Mouse (Mus musculus) urinary bladder, postnatal 14 days (tissue): ENCODE results near the gene Adcy1.
"Not testable (repeated sequence)": the region's sequence is repeated elsewhere in the genome, so short reads cannot be mapped to it uniquely, and the experiment has no call there.

ENCODE experiments used
- DNase-seq: peaks from one replicate; pipeline ENCODE4 v3.0.0; 2021; ENCODE audit warnings: low spot score

The Adcy1 gene

DNA sequence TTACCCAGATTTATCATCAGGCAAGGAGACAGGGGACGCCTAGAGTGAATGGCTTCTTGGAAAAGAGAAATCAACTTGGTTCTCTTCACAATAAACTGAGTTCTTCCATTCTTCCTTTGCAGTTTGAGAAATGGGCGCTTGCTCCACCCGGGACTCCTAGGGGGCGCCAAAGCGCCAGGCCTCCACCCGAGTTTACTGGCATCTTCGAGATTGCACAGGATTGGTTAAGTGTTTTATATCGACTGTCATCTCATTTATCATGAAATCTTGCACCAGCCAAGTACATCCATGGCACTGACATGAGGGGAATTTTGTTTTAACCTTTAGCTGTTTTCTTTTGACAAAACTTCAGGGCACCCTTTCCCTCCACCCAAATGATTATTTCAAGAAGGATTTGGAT lies 152.4 kb downstream of the Adcy1 start:
- peak; percentile 76 for DNase-seq

DNA sequence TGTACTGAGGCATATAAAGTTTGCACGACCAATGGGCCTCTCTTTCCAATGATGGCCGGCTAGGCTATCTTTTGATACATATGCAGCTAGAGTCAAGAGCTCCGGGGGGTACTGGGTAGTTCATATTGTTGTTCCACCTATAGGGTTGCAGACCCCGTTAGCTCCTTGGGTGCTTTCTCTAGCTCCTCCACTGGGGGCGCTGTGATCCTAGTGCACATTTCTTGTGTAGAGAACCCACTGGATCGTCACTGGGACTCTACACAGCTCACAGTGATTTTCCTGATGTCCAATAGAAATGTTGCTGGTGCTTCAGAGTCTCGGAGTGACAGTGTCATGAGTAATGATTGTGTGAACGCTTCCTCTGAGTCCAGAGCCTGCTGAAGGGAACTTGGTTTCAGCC lies 158.5 kb downstream of the Adcy1 start:
- DNase-seq: not testable (repeated sequence)

DNA sequence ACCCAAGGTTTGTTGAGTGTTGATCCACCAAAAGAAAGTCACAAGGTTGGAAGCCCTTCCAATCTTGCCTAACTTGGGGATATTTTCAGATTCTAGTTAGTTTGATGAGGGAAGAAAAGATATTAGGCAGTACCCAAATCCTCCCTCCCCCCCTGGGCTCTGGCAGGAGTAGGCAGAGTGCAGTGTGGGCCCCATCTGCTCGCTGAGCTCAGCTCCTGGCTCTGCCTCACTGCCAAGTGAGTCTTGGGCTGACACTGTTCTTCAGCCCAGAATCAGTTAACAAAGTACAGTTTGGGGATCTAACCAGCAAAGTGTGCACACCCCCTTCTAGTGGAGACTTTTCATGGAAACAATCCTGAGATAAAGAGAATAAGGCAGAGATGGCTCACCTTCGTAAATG lies 162.9 kb downstream of the Adcy1 start:
- DNase-seq: no peak

DNA sequence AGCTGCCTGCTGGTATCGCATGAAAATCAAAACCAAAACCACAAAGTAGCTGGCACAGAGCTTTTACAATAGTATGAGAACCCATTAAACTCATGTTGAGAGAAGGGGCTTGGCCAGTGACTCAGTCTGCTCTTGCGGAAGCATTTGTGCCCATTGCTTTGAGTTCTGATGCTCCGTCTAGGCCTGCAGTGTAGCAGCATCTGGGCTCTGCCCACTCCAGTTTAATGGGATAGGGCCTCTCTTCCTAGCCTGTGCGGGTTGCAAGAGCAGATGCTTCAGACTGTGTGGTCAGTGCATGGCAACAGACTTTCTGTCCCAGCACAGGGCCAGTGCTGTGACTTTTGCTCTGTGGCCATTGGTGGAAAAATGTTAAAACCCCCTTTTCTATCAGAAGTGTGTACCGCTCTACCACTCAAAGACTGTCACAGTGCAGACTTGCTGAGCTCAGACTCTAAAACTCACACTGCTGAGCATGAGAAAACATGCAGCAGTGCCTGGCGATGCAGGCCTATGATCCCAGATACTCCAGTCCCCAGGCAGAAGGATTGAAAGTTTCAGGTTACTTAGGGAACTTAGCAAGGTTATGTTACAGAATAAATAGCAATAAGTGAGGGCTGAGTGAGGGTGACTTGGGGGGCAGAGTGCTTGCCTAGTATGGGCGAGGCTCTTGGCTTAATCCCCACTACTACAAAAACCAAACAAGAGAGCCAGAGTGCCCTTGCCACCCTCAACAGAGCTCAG lies 163.7 kb downstream of the Adcy1 start:
- DNase-seq: no peak

DNA sequence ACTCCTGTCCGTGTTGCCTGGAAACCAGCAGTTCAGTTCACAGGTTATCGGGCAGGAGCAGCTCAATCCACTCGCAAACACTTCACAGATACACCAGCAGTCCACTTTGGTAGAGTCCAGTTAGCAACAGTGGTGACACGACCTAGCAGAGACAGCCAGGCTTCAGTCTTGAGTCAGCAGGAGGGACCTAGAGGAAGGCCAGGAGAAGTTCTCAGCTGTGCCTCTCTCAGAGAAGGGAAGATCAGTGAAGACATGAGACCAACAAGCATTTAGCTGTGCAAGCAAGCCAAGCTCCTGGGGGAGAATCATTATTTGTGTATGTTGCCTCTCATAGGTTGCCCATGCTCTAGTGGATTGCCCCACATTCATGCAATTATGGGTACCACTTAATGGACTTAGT lies 164.8 kb downstream of the Adcy1 start:
- DNase-seq: no peak
